Mouse (Mus musculus) CH12F3 (cell line): ENCODE results near the gene Gm13057.
"Not testable (repeated sequence)": the region's sequence is repeated elsewhere in the genome, so short reads cannot be mapped to it uniquely, and the experiment has no call there.

ENCODE experiments used
- in situ Hi-C: fragments of 300-500 bp; cut with MboI; formaldehyde crosslinking; loops from 2 replicates; pipeline ENCODE4 v1.14.3; 2020; ENCODE audit warnings: low sequenced_read_pairs

Gm13057 gene

DNA sequence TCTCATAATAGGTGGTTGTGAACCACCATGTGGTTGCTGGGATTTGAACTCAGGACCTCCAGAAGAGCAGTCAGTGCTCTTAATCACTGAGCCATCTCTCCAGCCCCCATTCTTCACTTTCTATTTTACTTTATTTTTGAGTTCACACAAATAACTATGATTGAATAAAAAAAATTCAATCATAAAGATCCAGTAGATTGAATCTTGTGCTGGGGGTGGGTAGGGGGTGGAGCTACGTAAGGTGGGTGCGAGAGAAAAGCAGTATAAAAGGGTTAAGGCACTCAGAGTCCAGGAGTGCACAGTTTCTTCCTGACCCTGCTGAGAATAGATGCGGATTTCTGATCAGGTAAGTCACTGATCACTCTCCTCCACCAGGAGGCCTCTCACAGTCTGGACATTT is at the start of gene Gm13057, which contains the start of gene BC080695:
Gene Gm13057 (plus strand): TSS at position 310 of the 400 bp plus-strand sequence.
Gene BC080695 (plus strand): TSS at position 301 of the 400 bp plus-strand sequence.
- in situ Hi-C loops = not testable (repeated sequence)

DNA sequence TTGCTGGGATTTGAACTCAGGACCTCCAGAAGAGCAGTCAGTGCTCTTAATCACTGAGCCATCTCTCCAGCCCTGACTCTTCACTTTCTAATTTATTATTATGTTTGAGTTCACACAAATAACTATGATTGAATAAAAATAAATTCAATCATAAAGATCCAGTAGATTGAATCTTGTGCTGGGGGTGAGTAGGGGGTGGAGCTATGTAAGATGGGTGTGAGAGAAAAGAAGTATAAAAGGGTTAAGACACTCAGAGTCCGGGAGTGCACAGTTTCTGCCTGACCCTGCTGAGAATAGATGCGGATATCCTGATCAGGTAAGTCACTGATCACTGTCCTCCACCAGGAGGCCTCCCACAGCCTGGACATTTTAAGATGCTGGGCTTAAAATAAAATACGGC is 40.5 kb upstream of the Gm13057 start, which contains the start of gene Gm13043:
Gene Gm13043 (plus strand): TSS at position 301 of the 400 bp plus-strand sequence.
- in situ Hi-C loops = no loop called here

DNA sequence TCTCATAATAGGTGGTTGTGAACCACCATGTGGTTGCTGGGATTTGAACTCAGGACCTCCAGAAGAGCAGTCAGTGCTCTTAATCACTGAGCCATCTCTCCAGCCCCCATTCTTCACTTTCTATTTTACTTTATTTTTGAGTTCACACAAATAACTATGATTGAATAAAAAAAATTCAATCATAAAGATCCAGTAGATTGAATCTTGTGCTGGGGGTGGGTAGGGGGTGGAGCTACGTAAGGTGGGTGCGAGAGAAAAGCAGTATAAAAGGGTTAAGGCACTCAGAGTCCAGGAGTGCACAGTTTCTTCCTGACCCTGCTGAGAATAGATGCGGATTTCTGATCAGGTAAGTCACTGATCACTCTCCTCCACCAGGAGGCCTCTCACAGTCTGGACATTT is 15.9 kb upstream of the Gm13057 start, which contains the start of gene Gm13040:
Gene Gm13040 (plus strand): TSS at position 301 of the 400 bp plus-strand sequence.
- in situ Hi-C loops = not testable (repeated sequence)
